Comparison of ENCODE assay signal across 8 mouse cellular contexts in genomic region chr1:59144543-59144942, GRCm38 (mm10). TPM values are rescaled to one million over a fixed set of nuclear protein-coding genes. Genes with fewer than 3 reads are reported as not detected.
DNase-seq lines count a peak whose midpoint lies in the region; ATAC-seq and TF ChIP-seq lines count a peak whose summit lies in the region.
"Had no signal": no experiment of that assay in that cellular context is flagged by ENCODE, and none has a peak within 500 bp of the region (broad histone marks: within the 10 kb centered on the region; RNA-seq: fewer than 3 reads in every experiment).

No protein-coding gene starts in this region.

- H3K4me3 ChIP-seq in kidney, postnatal 0 days (replicated peaks; ENCODE audit: low read depth, low read length) = no peak overlapping the region
- no peak overlapping the region for H3K4me3 ChIP-seq in kidney, embryonic 16.5 days (ENCODE audit: low read length)
- no peak overlapping the region for H3K4me3 ChIP-seq in lung, embryonic 14.5 days (ENCODE audit: low read depth, low read length)
- H3K4me3 ChIP-seq: heart, embryonic 13.5 days had no signal

- no peaks in the 10 kb centered on the region for H3K9me3 ChIP-seq in kidney, postnatal 0 days (replicated peaks; ENCODE audit: low read length)
- H3K9me3 ChIP-seq in kidney, embryonic 16.5 days (ENCODE audit: low read length) = peaks cover 5% of the 10 kb centered on the region; the same call in 1 of the 2 replicates
- H3K9me3 ChIP-seq in lung, embryonic 14.5 days (ENCODE audit: low read depth, low read length) = no peaks in the 10 kb centered on the region
- H3K9me3 ChIP-seq: heart, embryonic 13.5 days had no signal

- 71% methylated on average over 10 of the region's 10 CpGs for WGBS in kidney, postnatal 0 days
- WGBS in kidney, embryonic 16.5 days = 76% methylated on average over 10 of the region's 10 CpGs
- WGBS in lung, embryonic 14.5 days = 71% methylated on average over 10 of the region's 10 CpGs

- no peaks in the 10 kb centered on the region for H3K27me3 ChIP-seq in kidney, postnatal 0 days (ENCODE audit: insufficient read depth, low read length)
- H3K27me3 ChIP-seq in kidney, embryonic 16.5 days (ENCODE audit: insufficient read depth, low read length) = no peaks in the 10 kb centered on the region
- H3K27me3 ChIP-seq in lung, embryonic 14.5 days (ENCODE audit: insufficient read depth, low read length) = no peaks in the 10 kb centered on the region
- H3K27me3 ChIP-seq: heart, embryonic 13.5 days had no signal

- no peaks in the 10 kb centered on the region for H3K4me1 ChIP-seq in kidney, postnatal 0 days (replicated peaks; ENCODE audit: insufficient read depth, low read length)
- no peaks in the 10 kb centered on the region for H3K4me1 ChIP-seq in kidney, embryonic 16.5 days (ENCODE audit: insufficient read depth, low read length)
- H3K4me1 ChIP-seq in lung, embryonic 14.5 days (ENCODE audit: insufficient read depth) = no peaks in the 10 kb centered on the region

- ATAC-seq in kidney, postnatal 0 days (replicated peaks; ENCODE audit: low FRiP score, low read depth) = no peak
- no peak for ATAC-seq in kidney, embryonic 16.5 days (ENCODE audit: low FRiP score, low TSS enrichment)
- no peak for ATAC-seq in lung, embryonic 14.5 days (ENCODE audit: insufficient read depth)

- no peak overlapping the region for H3K4me2 ChIP-seq in kidney, postnatal 0 days (ENCODE audit: low read length)
- no peak overlapping the region for H3K4me2 ChIP-seq in kidney, embryonic 16.5 days (replicated peaks; ENCODE audit: low read depth, low read length)
- no peak overlapping the region for H3K4me2 ChIP-seq in lung, embryonic 14.5 days
- H3K4me2 ChIP-seq: heart, embryonic 13.5 days had no signal

- TF ChIP-seq CTCF in kidney, postnatal 0 days (IDR thresholded peaks at IDR 0.05; ENCODE audit: low read depth) = peak; percentile 62
- TF ChIP-seq CTCF in lung, embryonic 14.5 days (IDR thresholded peaks at IDR 0.05; ENCODE audit: low read depth) = peak; percentile 49

- DNase-seq in kidney, postnatal 0 days (ENCODE audit: low spot score) = no peak
- DNase-seq in NIH3T3 (ENCODE audit: low read depth) = peak; percentile 48
- peak; percentile 64 for DNase-seq in cerebellum, adult 9-10 months
- no peak for DNase-seq in lung, embryonic 14.5 days
- DNase-seq in right cerebral cortex, postnatal 36 days (ENCODE audit: low spot score in 2 of 2) = no peak
- no peak for DNase-seq in frontal cortex, adult 2 months (ENCODE audit: extremely low spot score in 1 of 2, low spot score in 1 of 2)

- no peak overlapping the region for H3K9ac ChIP-seq in kidney, postnatal 0 days (ENCODE audit: low read depth, low read length)
- H3K9ac ChIP-seq in kidney, embryonic 16.5 days (replicated peaks; ENCODE audit: low read length) = no peak overlapping the region
- H3K9ac ChIP-seq in lung, embryonic 14.5 days = no peak overlapping the region
- H3K9ac ChIP-seq: heart, embryonic 13.5 days had no signal

- H3K36me3 ChIP-seq in kidney, postnatal 0 days (ENCODE audit: insufficient read depth, low read length) = no peaks in the 10 kb centered on the region
- H3K36me3 ChIP-seq in kidney, embryonic 16.5 days (ENCODE audit: insufficient read depth, low read length) = no peaks in the 10 kb centered on the region
- no peaks in the 10 kb centered on the region for H3K36me3 ChIP-seq in lung, embryonic 14.5 days (ENCODE audit: insufficient read depth)
- H3K36me3 ChIP-seq: heart, embryonic 13.5 days had no signal

- no peak overlapping the region for H3K27ac ChIP-seq in kidney, postnatal 0 days
- H3K27ac ChIP-seq in kidney, embryonic 16.5 days (ENCODE audit: low read length) = no peak overlapping the region
- H3K27ac ChIP-seq in lung, embryonic 14.5 days (ENCODE audit: low read depth) = no peak overlapping the region
- H3K27ac ChIP-seq: heart, embryonic 13.5 days had no signal

RNA-seq across cellular contexts. Expression of gene Mpp4, which starts 18.6 kb away (rescaled TPM):
- 0.43 and 0.49 TPM in 2 replicates for polyA plus RNA-seq in kidney, postnatal 0 days (2015; fragmentation: Nextera tagmentation; extraction: Ambion mirVana)
- polyA plus RNA-seq in kidney, embryonic 16.5 days (2015; fragmentation: Nextera tagmentation; extraction: Ambion mirVana) = 0.48 and 0.65 TPM in 2 replicates
- polyA plus RNA-seq in lung, embryonic 14.5 days (2014; fragmentation: Nextera tagmentation; extraction: Ambion mirVana) = 0.09 and 0.11 TPM in 2 replicates
- polyA plus RNA-seq in frontal cortex, adult 2 months (2012; rRNA removed) = 1.5 and 2.5 TPM in 2 replicates

RNA-seq across cellular contexts. Expression of gene Tmem237, which starts 24.3 kb away (rescaled TPM):
- 39.9 and 42.9 TPM in 2 replicates for polyA plus RNA-seq in kidney, postnatal 0 days (2015; fragmentation: Nextera tagmentation; extraction: Ambion mirVana)
- polyA plus RNA-seq in kidney, embryonic 16.5 days (2015; fragmentation: Nextera tagmentation; extraction: Ambion mirVana) = 42.0 and 42.6 TPM in 2 replicates
- 43.3 and 45.7 TPM in 2 replicates for polyA plus RNA-seq in lung, embryonic 14.5 days (2014; fragmentation: Nextera tagmentation; extraction: Ambion mirVana)
- 25.8 and 34.6 TPM in 2 replicates for polyA plus RNA-seq in frontal cortex, adult 2 months (2012; rRNA removed)

RNA-seq across cellular contexts. Expression of gene C2cd6, which starts 49.8 kb away (rescaled TPM):
- polyA plus RNA-seq in kidney, postnatal 0 days (2015; fragmentation: Nextera tagmentation; extraction: Ambion mirVana) = not detected in 2 replicates
- not detected in 2 replicates for polyA plus RNA-seq in kidney, embryonic 16.5 days (2015; fragmentation: Nextera tagmentation; extraction: Ambion mirVana)
- polyA plus RNA-seq in lung, embryonic 14.5 days (2014; fragmentation: Nextera tagmentation; extraction: Ambion mirVana) = not detected in 2 replicates
- polyA plus RNA-seq in frontal cortex, adult 2 months (2012; rRNA removed) = not detected in 2 replicates
- polyA plus RNA-seq: heart, embryonic 13.5 days had no signal

Comparison
In these comparisons a context has a peak if more than half of its experiments do, and no peak if none do; other contexts are left out.
1. DNase-seq: peak in NIH3T3 (single experiment) and cerebellum, adult 9-10 months (single experiment); none in kidney, postnatal 0 days (single experiment), lung, embryonic 14.5 days (single experiment), right cerebral cortex, postnatal 36 days (0 of 2) and frontal cortex, adult 2 months (0 of 2).